Mouse (Mus musculus) stomach, embryonic 16.5 days (tissue): ENCODE data around the gene Flt4. TPM values are rescaled to one million over a fixed set of nuclear protein-coding genes. Genes with fewer than 3 reads are reported as not detected.
A peak's percentile ranks its signal among the peaks of the same experiment; 100 is the strongest.
"Not testable (repeated sequence)": the region's sequence is repeated elsewhere in the genome, so short reads cannot be mapped to it uniquely, and the experiment has no call there.

Source experiments
- ATAC-seq: fragments of 200-750 bp; cut with Nextera tagmentation; 2 replicates; pipeline ENCODE4 v1.8.0; 2017; ENCODE audit warnings: moderate number of reproducible peaks, moderate TSS enrichment; ENCODE audit not compliant: insufficient read depth, low FRiP score
- H3K27ac ChIP-seq: fragments of 300-500 bp; sonication (generic); 2 replicates; pipeline ENCODE4 v1.5.1; 2014; ENCODE audit warnings: low read length
- H3K27me3 ChIP-seq: fragments of 300-500 bp; sonication (generic); 2 replicates; pipeline ENCODE4 v1.6.1; 2014; ENCODE audit warnings: low read length, control low read depth, mixed read lengths; ENCODE audit not compliant: control insufficient read depth, insufficient read depth
- H3K36me3 ChIP-seq: fragments of 300-500 bp; sonication (generic); 2 replicates; pipeline ENCODE4 v1.6.1; 2014; ENCODE audit warnings: low read length; ENCODE audit not compliant: control insufficient read depth, insufficient read depth
- H3K4me1 ChIP-seq: fragments of 300-500 bp; sonication (generic); 2 replicates; pipeline ENCODE4 v1.6.1; 2014; ENCODE audit warnings: low read length, control low read depth, mixed read lengths; ENCODE audit not compliant: control insufficient read depth, insufficient read depth
- H3K4me2 ChIP-seq: fragments of 300-500 bp; sonication (generic); 2 replicates; pipeline ENCODE4 v1.6.1; 2014; ENCODE audit warnings: low read depth, low read length, mixed read lengths
- H3K4me3 ChIP-seq: fragments of 300-500 bp; sonication (generic); replicated peaks from 2 replicates; pipeline ENCODE4 v1.5.1; 2014; ENCODE audit warnings: mild to moderate bottlenecking, low read length
- H3K9ac ChIP-seq: fragments of 300-500 bp; sonication (generic); 2 replicates; pipeline ENCODE4 v1.6.1; 2014; ENCODE audit warnings: low read length
- H3K9me3 ChIP-seq: fragments of 300-500 bp; sonication (generic); replicated peaks from 2 replicates; pipeline ENCODE4 v1.6.1; 2016; ENCODE audit warnings: low read length, control low read depth; ENCODE audit not compliant: control insufficient read depth
- WGBS: fragments of 180-500 bp; shearing (Covaris S2); extraction: QIAGEN DNeasy Blood & Tissue Kit; methylation state at CpG from one replicate; pipeline ENCODE4 v1.1.7; 2014; 5-methylcytosine and 5-hydroxymethylcytosine counted together
- polyA plus RNA-seq: library from polyadenylated mRNA; unstranded; fragments of >200 nt; fragmentation: Nextera tagmentation; extraction: Ambion mirVana; gene quantifications from 2 replicates; pipeline ENCODE4 v1.2.1, GENCODE M21; 2015

The Flt4 gene
- polyA plus RNA-seq, result 5.5 and 5.8 TPM in 2 replicates

DNA sequence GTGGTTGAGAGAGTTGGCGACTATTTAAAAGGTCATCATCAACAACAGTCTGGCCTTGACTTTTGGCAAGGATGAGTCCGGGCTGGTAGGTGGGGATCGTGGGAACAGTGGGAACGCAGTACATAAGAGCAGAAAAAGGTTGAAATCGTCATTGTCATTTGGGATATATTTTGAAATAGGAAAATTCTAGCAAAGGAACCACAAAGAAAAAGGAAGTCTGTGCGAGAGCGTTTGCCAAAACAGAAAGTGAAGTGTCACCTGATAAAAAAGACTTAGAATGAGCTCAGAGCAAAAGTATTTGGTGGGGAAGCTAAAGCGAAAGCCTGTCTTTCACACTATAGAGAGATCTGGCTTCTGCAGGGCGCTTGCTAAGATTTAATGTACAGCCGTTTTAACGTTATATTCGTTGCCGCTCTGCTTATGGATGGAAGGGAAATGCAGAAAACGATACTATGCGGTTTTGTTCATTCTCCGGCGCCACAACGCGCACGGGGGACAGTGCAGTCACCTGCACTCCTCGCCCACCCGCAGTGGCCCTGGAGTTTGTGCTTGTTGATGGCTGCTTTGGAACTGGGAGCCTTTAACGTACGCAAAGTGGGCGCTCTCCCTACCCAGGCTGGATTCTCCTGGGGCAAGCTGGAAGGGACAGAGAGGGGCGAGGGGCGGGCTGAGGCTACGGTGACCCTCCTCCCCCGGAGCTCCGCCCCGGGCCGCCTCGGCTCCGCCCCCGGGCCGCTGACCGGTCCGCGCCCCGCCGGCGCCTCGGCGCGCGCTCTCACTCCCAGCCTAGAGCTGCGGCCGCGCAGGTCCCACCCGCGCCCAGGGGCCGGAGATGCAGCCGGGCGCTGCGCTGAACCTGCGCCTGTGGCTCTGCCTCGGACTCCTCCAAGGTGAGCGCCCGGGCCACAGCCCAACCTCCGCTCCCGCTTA is at the start of gene Flt4:
Gene Flt4, plus strand, starts transcription at position 326 of the 930 bp plus-strand sequence.
- not testable (repeated sequence) for H3K9me3 ChIP-seq, H3K27ac ChIP-seq, H3K27me3 ChIP-seq, H3K4me1 ChIP-seq, H3K36me3 ChIP-seq
- 3% methylated on average over 48 of the region's 61 CpGs for WGBS
- Histone ChIP-seq H3K9ac (peak within 1 kb of the TSS; percentile 48), H3K4me2 (peak within 1 kb of the TSS; percentile 65), H3K4me3 (peak within 1 kb of the TSS; percentile 54)
- ATAC-seq, result peak; percentile 83

- not testable (repeated sequence) for H3K4me2 ChIP-seq, H3K27me3 ChIP-seq, H3K27ac ChIP-seq, H3K4me3 ChIP-seq, H3K36me3 ChIP-seq, H3K4me1 ChIP-seq, H3K9ac ChIP-seq, ATAC-seq, H3K9me3 ChIP-seq
- WGBS, result 35% methylated on average over 2 of the region's 2 CpGs
Observed at GRCm38 (mm10) chr11:49575054-49575453, 34.0 kb upstream of the Flt4 start.

- not testable (repeated sequence) for H3K9ac ChIP-seq, H3K4me2 ChIP-seq, ATAC-seq, H3K36me3 ChIP-seq, H3K27ac ChIP-seq, H3K4me3 ChIP-seq, H3K27me3 ChIP-seq, H3K4me1 ChIP-seq, H3K9me3 ChIP-seq
- 78% methylated on average over 8 of the region's 8 CpGs for WGBS
Observed at GRCm38 (mm10) chr11:49580452-49580851, 28.6 kb upstream of the Flt4 start.

GRCm38 (mm10) chr11:49590213-49590612 is 18.9 kb upstream of the Flt4 start:
- peak; percentile 21; the same call in 1 of the 2 replicates for ATAC-seq
- Histone ChIP-seq H3K4me2 (no peak overlapping the region), H3K4me3 (no peak overlapping the region), H3K4me1 (no peaks in the 10 kb centered on the region), H3K36me3 (no peaks in the 10 kb centered on the region), H3K27me3 (no peaks in the 10 kb centered on the region), H3K9me3 (no peaks in the 10 kb centered on the region), H3K9ac (no peak overlapping the region), H3K27ac (no peak overlapping the region)
- 86% methylated on average over 19 of the region's 19 CpGs for WGBS

DNA sequence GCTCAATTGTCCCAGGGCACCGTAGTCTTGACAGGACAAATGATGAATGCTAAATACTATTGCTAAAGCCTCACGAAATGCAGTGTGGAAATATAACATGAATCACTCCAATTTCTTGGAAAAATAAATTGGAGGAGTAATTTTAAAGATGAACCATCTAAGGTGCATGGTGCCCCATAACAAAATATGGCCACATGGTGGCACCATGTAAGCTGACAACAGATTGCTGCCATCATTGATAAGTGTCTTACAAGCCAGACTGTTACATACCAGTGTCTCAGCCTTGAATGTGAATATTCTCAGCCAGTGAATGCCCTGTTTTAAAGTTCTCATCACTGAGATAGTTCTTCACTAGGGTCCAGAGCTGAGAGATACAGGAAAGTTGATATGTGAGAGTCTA is 11.9 kb upstream of the Flt4 start:
- H3K27me3 ChIP-seq, H3K9ac ChIP-seq, H3K27ac ChIP-seq, ATAC-seq, H3K36me3 ChIP-seq, H3K4me3 ChIP-seq, H3K9me3 ChIP-seq, H3K4me2 ChIP-seq, H3K4me1 ChIP-seq: not testable (repeated sequence)
- WGBS, result 46% methylated on average over 2 of the region's 2 CpGs

- H3K9ac ChIP-seq, H3K9me3 ChIP-seq, H3K27ac ChIP-seq, ATAC-seq, H3K36me3 ChIP-seq, H3K4me2 ChIP-seq, H3K27me3 ChIP-seq, H3K4me3 ChIP-seq, H3K4me1 ChIP-seq: not testable (repeated sequence)
- WGBS, result 89% methylated on average over 5 of the region's 5 CpGs
Observed at GRCm38 (mm10) chr11:49608306-49608705, 757 bp upstream of the Flt4 start.

GRCm38 (mm10) chr11:49609868-49610824 is 1.1 kb downstream of the Flt4 start:
- not testable (repeated sequence) for H3K4me1 ChIP-seq, ATAC-seq, H3K36me3 ChIP-seq, H3K27me3 ChIP-seq, H3K9me3 ChIP-seq, H3K27ac ChIP-seq
- Histone ChIP-seq H3K9ac (peak overlapping the region; percentile 48), H3K4me3 (peak overlapping the region; percentile 54), H3K4me2 (peak overlapping the region; percentile 65)
- WGBS, result 2% methylated on average over 49 of the region's 52 CpGs

DNA sequence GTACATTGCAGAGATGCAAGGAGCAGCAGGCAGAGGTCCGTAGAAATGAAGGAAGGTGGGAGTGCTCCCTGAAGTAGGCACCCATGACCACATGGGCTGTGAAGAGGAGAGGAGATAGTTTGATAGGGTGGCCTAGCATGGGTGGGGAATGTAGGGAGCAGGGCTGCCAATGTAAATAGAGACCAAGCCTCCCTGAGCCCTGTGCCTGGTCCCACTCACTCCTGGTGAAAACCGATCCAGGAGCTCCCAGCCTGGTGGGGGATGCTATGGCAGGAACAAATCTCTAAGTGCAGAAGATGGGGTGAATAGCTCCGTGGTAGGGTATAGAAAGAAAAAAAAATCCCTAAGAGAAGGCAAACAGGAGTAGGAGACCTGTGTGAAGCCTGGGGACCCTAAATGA is 2.3 kb downstream of the Flt4 start:
- not testable (repeated sequence) for H3K36me3 ChIP-seq, ATAC-seq, H3K4me3 ChIP-seq, H3K9me3 ChIP-seq, H3K27me3 ChIP-seq, H3K4me1 ChIP-seq, H3K27ac ChIP-seq, H3K9ac ChIP-seq
- 22% methylated on average over 3 of the region's 3 CpGs for WGBS
- H3K4me2 ChIP-seq, result 0 out of 2 replicates have a peak overlapping the region, but pooled peaks have one; percentile 12

DNA sequence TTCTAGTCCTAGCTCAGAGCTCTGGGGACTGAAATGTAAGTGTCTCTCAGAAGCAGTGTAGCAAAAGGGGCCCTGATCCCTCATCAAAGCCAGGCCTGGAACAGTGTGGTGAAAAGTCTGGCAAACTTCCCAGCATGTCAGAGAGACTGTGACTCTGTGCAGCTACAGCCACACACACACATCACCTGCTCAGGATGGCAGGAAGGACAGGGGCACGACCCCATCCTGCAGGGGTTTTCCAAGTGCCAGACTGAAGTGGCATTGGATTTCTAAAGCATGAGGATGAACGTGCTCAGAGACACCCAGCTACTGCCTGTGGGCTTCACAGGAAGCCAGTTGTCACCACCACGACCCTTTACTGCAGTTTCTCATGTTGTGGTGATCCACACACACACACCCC is 3.1 kb downstream of the Flt4 start:
- Histone ChIP-seq H3K27ac (no peak overlapping the region), H3K9me3 (no peaks in the 10 kb centered on the region), H3K4me1 (no peaks in the 10 kb centered on the region), H3K4me3 (no peak overlapping the region), H3K9ac (no peak overlapping the region), H3K4me2 (no peak overlapping the region), H3K36me3 (no peaks in the 10 kb centered on the region), H3K27me3 (peaks cover 3% of the 10 kb centered on the region; the same call in 1 of the 2 replicates)
- WGBS, result 42% methylated on average over 3 of the region's 3 CpGs
- no peak for ATAC-seq
